Mouse (Mus musculus): Measurements from ENCODE around the gene Prl8a2.

Gene Prl8a2

DNA sequence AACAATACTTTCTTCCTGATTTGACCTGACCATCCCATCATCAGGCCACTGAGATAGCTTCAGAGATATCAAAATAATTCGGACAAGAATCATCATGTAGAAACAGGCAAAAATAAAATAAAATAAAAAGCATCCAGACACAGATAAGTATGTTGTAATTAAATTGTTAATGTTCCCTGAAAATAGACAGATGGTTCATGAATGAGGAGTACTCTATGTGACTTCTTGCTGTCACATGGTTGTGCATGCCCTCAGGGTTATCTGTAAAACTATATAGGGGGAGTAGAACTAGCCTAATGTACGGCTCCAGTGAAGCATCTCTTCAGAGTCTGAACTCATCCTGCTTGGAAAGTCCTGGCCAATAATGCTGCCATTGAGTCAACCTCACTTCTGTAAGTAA lies at the start of gene Prl8a2:
Gene Prl8a2 (plus strand): TSS at position 301 of the 400 bp plus-strand sequence.
- DNase-seq = no peak

DNA sequence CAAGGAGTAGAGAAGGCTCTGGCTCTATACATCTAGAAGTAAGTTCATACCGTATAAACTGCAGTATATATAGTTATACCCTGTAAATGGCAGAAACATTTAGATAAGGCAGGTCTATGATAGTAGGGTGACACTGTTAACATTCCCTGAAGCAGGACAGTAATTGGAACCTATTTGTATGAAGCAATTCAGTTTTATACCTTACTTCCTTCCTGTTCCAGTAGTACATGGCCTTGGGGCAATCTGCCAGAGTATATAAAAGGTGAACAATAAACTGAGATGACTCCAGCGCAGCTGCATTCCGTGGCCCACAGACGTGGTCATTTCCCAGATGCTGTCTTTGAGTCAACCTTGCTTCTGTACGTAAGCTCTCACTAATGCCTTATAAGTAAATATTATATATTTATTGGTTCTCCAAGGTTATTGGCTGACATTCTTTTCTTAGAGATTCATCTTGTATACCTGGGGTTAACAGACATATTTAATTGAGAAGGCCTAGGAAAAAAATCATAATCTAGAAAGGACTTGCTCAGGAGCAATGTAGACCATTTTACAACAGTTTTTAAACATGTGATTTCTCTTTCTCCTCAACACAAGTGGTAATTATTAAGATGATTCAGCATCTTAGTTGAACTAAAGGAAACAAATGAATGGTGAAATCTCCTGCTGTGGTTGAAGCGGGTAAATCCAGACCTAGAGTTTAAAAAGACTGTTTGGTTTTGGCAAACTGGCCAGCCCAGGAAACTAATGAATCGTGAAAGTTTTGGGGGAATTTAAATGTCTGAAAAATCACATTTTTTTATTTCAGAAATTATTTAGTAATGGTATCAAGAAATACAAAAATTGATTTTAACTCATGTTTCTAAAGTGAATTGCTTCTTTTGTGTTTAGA lies 32.9 kb upstream of the Prl8a2 start, which contains the start of gene Prl6a1:
Gene Prl6a1 (plus strand): TSS at position 294 of the 892 bp plus-strand sequence.
- DNase-seq = no peak

DNA sequence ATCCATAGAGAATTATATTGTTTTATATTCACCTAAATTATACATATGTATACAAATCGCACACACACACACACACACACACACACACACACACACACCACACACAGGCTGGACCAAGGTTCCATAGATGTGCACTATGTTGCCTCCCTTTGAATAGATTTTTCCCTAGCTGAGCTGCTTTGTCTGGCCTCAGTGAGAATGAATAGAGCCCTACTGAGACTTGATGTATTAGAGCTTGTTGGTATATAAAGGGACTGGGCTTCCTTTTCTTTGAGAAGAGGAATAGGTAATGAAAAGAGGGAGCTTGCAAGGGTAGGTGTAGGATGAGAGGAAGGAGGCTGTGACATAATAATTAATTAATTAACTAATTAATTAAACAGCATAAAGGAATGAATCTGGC lies 10.5 kb upstream of the Prl8a2 start:
- DNase-seq = no peak

- no peak for DNase-seq
These were observed 2.7 kb upstream of the Prl8a2 start for GRCm38 (mm10) chr13:27342733-27343275.

DNA sequence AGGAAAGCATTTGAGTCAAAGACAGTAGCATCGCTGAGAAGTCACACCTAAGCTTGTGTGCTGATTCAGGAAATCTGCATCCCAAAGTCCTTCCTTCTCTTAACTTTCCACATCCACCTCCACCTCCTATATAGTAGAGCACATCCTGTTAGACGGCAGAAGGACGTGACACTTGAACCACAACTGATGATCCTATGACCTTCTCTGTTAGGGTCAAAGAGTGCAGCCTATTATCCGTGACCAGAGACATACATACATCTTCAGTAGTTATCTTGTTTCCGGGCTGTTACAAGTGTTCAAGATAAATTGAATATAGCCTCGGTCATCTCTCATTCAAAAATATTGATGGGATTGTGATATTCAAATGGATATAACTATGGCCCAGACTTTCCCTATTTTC lies 45.3 kb downstream of the Prl8a2 start, which contains the start of gene Prl2b1:
Gene Prl2b1 (minus strand): TSS at position 101 of the 400 bp plus-strand sequence.
- DNase-seq = no peak

DNA sequence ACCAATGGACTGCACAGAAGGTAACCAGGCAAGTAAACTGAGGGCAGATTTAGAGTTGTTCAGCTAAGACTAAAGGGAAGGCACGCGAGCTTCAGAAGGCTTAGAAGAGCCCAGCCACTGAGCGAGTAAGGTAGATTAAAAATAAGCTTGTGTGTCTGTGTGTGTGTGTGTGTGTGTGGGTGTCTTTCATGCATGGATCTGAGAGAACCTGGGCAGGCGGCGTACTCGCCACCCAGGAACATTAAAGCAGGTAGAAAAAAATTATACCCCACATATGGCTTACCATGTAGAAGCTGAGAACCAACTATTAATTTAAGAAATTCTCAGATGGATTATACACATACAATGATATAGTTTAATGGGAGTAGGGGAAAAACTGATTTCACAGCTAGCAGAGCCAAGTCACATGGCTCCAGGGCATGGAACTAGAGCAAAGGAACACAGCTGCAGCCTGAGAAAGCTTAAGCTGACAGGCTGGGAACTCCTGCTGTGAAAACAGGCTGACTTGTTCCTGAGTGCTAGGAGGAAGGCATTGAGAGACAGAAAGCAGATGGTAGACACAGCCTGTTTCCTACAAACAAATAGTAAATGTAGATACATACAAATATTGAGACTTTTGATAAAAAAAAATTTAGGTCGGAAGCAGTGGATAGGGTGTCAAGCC lies 53.7 kb downstream of the Prl8a2 start:
- DNase-seq = no peak

Data from thymus, postnatal 36 days (tissue).